Mouse (Mus musculus) testis, adult 2 months (tissue): ENCODE data around the gene Prps2. TPM values are rescaled to one million over a fixed set of nuclear protein-coding genes. Genes with fewer than 3 reads are reported as not detected.

Experiments used
- H3K27ac ChIP-seq: fragments of 200-500 bp; 2 replicates; pipeline ENCODE4 v1.5.1; 2012; ENCODE audit warnings: low read depth, low read length; ENCODE audit not compliant: control insufficient read depth, insufficient read depth
- H3K27me3 ChIP-seq: fragments of 200-500 bp; 2 replicates; pipeline ENCODE4 v1.6.1; 2012; ENCODE audit warnings: mild to moderate bottlenecking, low read length, moderate library complexity; ENCODE audit not compliant: control insufficient read depth, insufficient read depth
- H3K36me3 ChIP-seq: fragments of 200-500 bp; 2 replicates; pipeline ENCODE4 v1.6.1; 2012; ENCODE audit warnings: mild to moderate bottlenecking, low read length; ENCODE audit not compliant: control insufficient read depth, insufficient read depth
- H3K4me1 ChIP-seq: fragments of 200-500 bp; 2 replicates; pipeline ENCODE4 v1.6.1; 2012; ENCODE audit warnings: low read length; ENCODE audit not compliant: control insufficient read depth, insufficient read depth
- H3K4me3 ChIP-seq: fragments of 200-500 bp; 2 replicates; pipeline ENCODE4 v1.5.1; 2012; ENCODE audit warnings: low read depth, mild to moderate bottlenecking, low read length, moderate library complexity, mixed read lengths; ENCODE audit not compliant: control insufficient read depth
- CTCF ChIP-seq: fragments of 200-500 bp; IDR thresholded peaks from 2 replicates; pipeline ENCODE4 v1.5.1; 2012; ENCODE audit warnings: low read depth, mild to moderate bottlenecking, inconsistent platforms, low read length, moderate library complexity; ENCODE audit not compliant: control insufficient read depth, insufficient read depth, insufficient replicate concordance
- POLR2A ChIP-seq: fragments of 200-500 bp; IDR thresholded peaks from 2 replicates; pipeline ENCODE4 v1.6.1; 2012; ENCODE audit warnings: low read depth, mild to moderate bottlenecking, inconsistent platforms, low read length, moderate library complexity; ENCODE audit not compliant: control insufficient read depth
- polyA plus RNA-seq: library from polyadenylated mRNA; depleted of rRNA; stranded (reverse); fragments of >200 nt; gene quantifications from 2 replicates; pipeline ENCODE4 v1.2.3, GENCODE M21; 2012

The Prps2 gene
- polyA plus RNA-seq, 1 experiment, result 3.1 TPM

GRCm38 (mm10) chrX:167337990-167338389 is 44.6 kb downstream of the Prps2 start:
- no peaks in the 10 kb centered on the region for H3K27me3 ChIP-seq
- H3K36me3 ChIP-seq, result no peaks in the 10 kb centered on the region
- H3K27ac ChIP-seq, result no peak overlapping the region
- TF ChIP-seq POLR2A (no peak), CTCF (no peak)
- no peak overlapping the region for H3K4me3 ChIP-seq
- H3K4me1 ChIP-seq, result no peaks in the 10 kb centered on the region

DNA sequence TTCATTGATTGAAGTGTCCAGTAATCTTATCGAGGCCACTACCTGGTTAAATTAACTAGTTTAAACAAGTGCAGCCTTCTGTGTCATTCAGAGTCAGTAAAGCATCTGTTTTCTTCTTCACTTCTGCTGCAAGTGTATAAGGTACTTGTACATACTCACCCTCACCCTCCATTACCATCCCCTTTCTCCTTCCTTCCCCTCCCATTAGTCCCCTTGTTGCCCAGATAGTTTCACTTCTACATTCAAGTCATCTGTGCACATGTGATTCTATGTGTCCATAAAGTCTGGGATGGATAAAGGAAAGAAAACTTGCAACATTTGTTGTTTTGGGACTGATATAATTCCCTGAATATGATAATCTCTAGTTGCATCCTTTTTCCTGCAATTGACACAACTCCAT is 48.0 kb downstream of the Prps2 start:
- H3K4me3 ChIP-seq, result no peak overlapping the region
- no peak overlapping the region for H3K27ac ChIP-seq
- H3K27me3 ChIP-seq, result no peaks in the 10 kb centered on the region
- no peak for TF ChIP-seq POLR2A
- no peak for TF ChIP-seq CTCF
- no peaks in the 10 kb centered on the region for H3K36me3 ChIP-seq
- no peaks in the 10 kb centered on the region for H3K4me1 ChIP-seq

- H3K27ac ChIP-seq, result no peak overlapping the region
- no peaks in the 10 kb centered on the region for H3K4me1 ChIP-seq
- H3K36me3 ChIP-seq, result no peaks in the 10 kb centered on the region
- no peaks in the 10 kb centered on the region for H3K27me3 ChIP-seq
- H3K4me3 ChIP-seq, result no peak overlapping the region
- TF ChIP-seq POLR2A (no peak), CTCF (no peak)
These were observed 49.9 kb downstream of the Prps2 start for GRCm38 (mm10) chrX:167332607-167333006.

DNA sequence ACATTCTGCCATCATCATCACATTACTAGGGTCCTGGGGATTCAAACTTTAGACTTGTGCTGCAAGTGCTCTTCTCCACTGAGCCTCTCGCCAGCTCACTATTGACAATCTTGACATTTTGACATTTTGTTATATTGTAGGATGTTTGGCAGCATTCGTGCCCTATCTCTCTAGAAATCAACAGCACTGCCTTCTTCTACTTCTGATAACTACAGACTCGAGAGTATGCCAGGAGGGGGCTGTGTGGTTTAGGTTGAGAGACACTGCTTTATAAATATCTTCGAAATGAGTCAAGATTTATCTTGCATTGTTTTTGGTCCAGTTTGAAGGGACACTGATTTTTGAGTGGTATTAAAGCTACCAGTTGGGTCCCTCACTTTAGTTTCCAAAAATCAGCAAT is 51.6 kb downstream of the Prps2 start:
- H3K27ac ChIP-seq, result no peak overlapping the region
- no peak overlapping the region for H3K4me3 ChIP-seq
- TF ChIP-seq CTCF, result no peak
- no peak for TF ChIP-seq POLR2A
- no peaks in the 10 kb centered on the region for H3K4me1 ChIP-seq
- H3K27me3 ChIP-seq, result no peaks in the 10 kb centered on the region
- no peaks in the 10 kb centered on the region for H3K36me3 ChIP-seq

DNA sequence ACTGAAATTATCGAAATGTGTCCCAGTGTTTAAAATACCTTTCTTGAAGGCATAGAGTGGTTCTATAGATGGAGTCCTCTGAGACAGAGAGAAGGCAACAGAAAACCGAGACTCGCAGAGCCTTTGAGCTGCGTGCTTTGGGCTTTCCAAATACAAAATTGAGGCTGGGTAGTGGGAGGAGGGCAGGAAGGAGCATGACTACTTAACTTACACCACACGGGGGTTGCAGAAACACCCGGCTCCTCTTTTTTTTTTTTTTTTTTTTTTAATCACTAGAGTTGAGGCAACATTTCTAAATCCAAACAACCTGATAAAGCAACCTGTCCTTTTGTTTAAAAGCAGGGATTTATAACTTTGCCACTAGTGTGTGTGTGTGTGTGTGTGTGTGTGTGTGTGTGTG is 52.1 kb downstream of the Prps2 start, which contains the start of gene Tlr7:
Gene Tlr7, minus strand, starts transcription at position 160 of the 400 bp plus-strand sequence.
- Histone ChIP-seq H3K36me3 (no peaks in the 10 kb centered on the region), H3K27me3 (no peaks in the 10 kb centered on the region), H3K27ac (no peak within 1 kb of the TSS), H3K4me1 (no peaks in the 10 kb centered on the region), H3K4me3 (no peak within 1 kb of the TSS)
- TF ChIP-seq CTCF (no peak), POLR2A (no peak)

- no peaks in the 10 kb centered on the region for H3K36me3 ChIP-seq
- H3K27me3 ChIP-seq, result no peaks in the 10 kb centered on the region
- H3K4me3 ChIP-seq, result no peak overlapping the region
- H3K27ac ChIP-seq, result no peak overlapping the region
- TF ChIP-seq POLR2A (no peak), CTCF (no peak)
- no peaks in the 10 kb centered on the region for H3K4me1 ChIP-seq
These were observed 52.9 kb downstream of the Prps2 start for GRCm38 (mm10) chrX:167329620-167330019.

- Histone ChIP-seq H3K4me3 (no peak overlapping the region), H3K27me3 (no peaks in the 10 kb centered on the region), H3K27ac (no peak overlapping the region), H3K4me1 (no peaks in the 10 kb centered on the region), H3K36me3 (no peaks in the 10 kb centered on the region)
- TF ChIP-seq POLR2A (no peak), CTCF (no peak)
These were observed 53.5 kb downstream of the Prps2 start for GRCm38 (mm10) chrX:167329098-167329497.

GRCm38 (mm10) chrX:167328519-167328918 is 54.0 kb downstream of the Prps2 start:
- no peaks in the 10 kb centered on the region for H3K4me1 ChIP-seq
- no peaks in the 10 kb centered on the region for H3K27me3 ChIP-seq

More at GRCm38 (mm10) chrX:167328519-167328918, 54.0 kb downstream of the Prps2 start:
- TF ChIP-seq CTCF (no peak), POLR2A (no peak)
- H3K4me3 ChIP-seq, result no peak overlapping the region
- no peak overlapping the region for H3K27ac ChIP-seq
- H3K36me3 ChIP-seq, result no peaks in the 10 kb centered on the region
